Comparison of ENCODE assay signal across 13 mouse cellular contexts in genomic region chr2:174285921-174286470, GRCm38 (mm10). TPM values are rescaled to one million over a fixed set of nuclear protein-coding genes. Genes with fewer than 3 reads are reported as not detected.
DNase-seq lines count a peak whose midpoint lies in the region; ATAC-seq lines count a peak whose summit lies in the region.
"Had no signal": no experiment of that assay in that cellular context is flagged by ENCODE, and none has a peak within 500 bp of the region (broad histone marks: within the 10 kb centered on the region; RNA-seq: fewer than 3 reads in every experiment).

No protein-coding gene starts in this region.

- peaks cover 67% of the 10 kb centered on the region for H3K27me3 ChIP-seq in kidney, embryonic 15.5 days
- peaks cover 76% of the 10 kb centered on the region for H3K27me3 ChIP-seq in embryonic facial prominence, embryonic 13.5 days
- peaks cover 40% of the 10 kb centered on the region for H3K27me3 ChIP-seq in intestine, embryonic 14.5 days (replicated peaks; ENCODE audit: control insufficient read depth, insufficient read depth, low read length)

- peak overlapping the region; percentile 40 for H3K4me3 ChIP-seq in kidney, embryonic 15.5 days (replicated peaks)
- peak overlapping the region; percentile 37 for H3K4me3 ChIP-seq in embryonic facial prominence, embryonic 13.5 days
- H3K4me3 ChIP-seq in intestine, embryonic 14.5 days (ENCODE audit: low read depth, low read length): peak overlapping the region; percentile 36

- no peak for ATAC-seq in kidney, embryonic 15.5 days (replicated peaks; ENCODE audit: low FRiP score)
- ATAC-seq in embryonic facial prominence, embryonic 13.5 days (ENCODE audit: insufficient number of reproducible peaks, insufficient read depth, low FRiP score, low TSS enrichment, low read depth): no peak
- no peak for ATAC-seq in intestine, embryonic 14.5 days (replicated peaks; ENCODE audit: low FRiP score, low TSS enrichment, low read depth)

- H3K9ac ChIP-seq in kidney, embryonic 15.5 days: no peak overlapping the region
- H3K9ac ChIP-seq in embryonic facial prominence, embryonic 13.5 days: no peak overlapping the region
- 0 out of 2 replicates have a peak overlapping the region, but pooled peaks have one; percentile 13 for H3K9ac ChIP-seq in intestine, embryonic 14.5 days (ENCODE audit: low read length)

- peaks cover 37% of the 10 kb centered on the region for H3K4me1 ChIP-seq in kidney, embryonic 15.5 days
- H3K4me1 ChIP-seq in embryonic facial prominence, embryonic 13.5 days: peaks cover 23% of the 10 kb centered on the region
- peaks cover 2% of the 10 kb centered on the region; the same call in 1 of the 2 replicates for H3K4me1 ChIP-seq in intestine, embryonic 14.5 days (replicated peaks; ENCODE audit: control insufficient read depth, insufficient read depth, low read length)

- no peak for DNase-seq in kidney, adult 9 months
- DNase-seq in intestine, embryonic 14.5 days (ENCODE audit: low spot score): peak; percentile 77
- peak; percentile 41 for DNase-seq in neural tube, embryonic 10.5 days (ENCODE audit: extremely low spot score, low spot score)
- DNase-seq in B cell, adult 2 months: no peak
- no peak for DNase-seq in thymus, postnatal 0 days (ENCODE audit: low spot score)
- no peak for DNase-seq in heart, postnatal 25 days (ENCODE audit: low spot score)
- DNase-seq: adrenal gland, postnatal 25 days; gastrocnemius, postnatal 14 days; kidney, postnatal 14 days; thymus, postnatal 36 days had no signal

- intact Hi-C loops in heart, postnatal 25 days (cut with DNase I): loop anchor here (10.0 kb wide), 1 partner anchor 1101 kb away; no protein-coding TSS in a partner anchor

- peaks cover 29% of the 10 kb centered on the region for H3K9me3 ChIP-seq in kidney, embryonic 15.5 days (replicated peaks)
- H3K9me3 ChIP-seq in embryonic facial prominence, embryonic 13.5 days: peaks cover 37% of the 10 kb centered on the region
- peaks cover 31% of the 10 kb centered on the region for H3K9me3 ChIP-seq in intestine, embryonic 14.5 days (ENCODE audit: control insufficient read depth, low read length)

- peak overlapping the region; percentile 22 for H3K4me2 ChIP-seq in kidney, embryonic 15.5 days
- peak overlapping the region; percentile 58 for H3K4me2 ChIP-seq in embryonic facial prominence, embryonic 13.5 days
- peak overlapping the region; percentile 49; the same call in 1 of the 2 replicates for H3K4me2 ChIP-seq in intestine, embryonic 14.5 days (ENCODE audit: low read length)

- peaks cover 76% of the 10 kb centered on the region for H3K36me3 ChIP-seq in kidney, embryonic 15.5 days
- peaks cover 84% of the 10 kb centered on the region for H3K36me3 ChIP-seq in embryonic facial prominence, embryonic 13.5 days
- H3K36me3 ChIP-seq in intestine, embryonic 14.5 days (ENCODE audit: control insufficient read depth, insufficient read depth, low read length): peaks cover 84% of the 10 kb centered on the region

- WGBS in kidney, embryonic 15.5 days: 47% methylated on average over 34 of the region's 34 CpGs
- 44% methylated on average over 34 of the region's 34 CpGs for WGBS in embryonic facial prominence, embryonic 13.5 days
- 52% methylated on average over 34 of the region's 34 CpGs for WGBS in intestine, embryonic 14.5 days

- H3K27ac ChIP-seq in kidney, embryonic 15.5 days: no peak overlapping the region
- no peak overlapping the region for H3K27ac ChIP-seq in embryonic facial prominence, embryonic 13.5 days
- H3K27ac ChIP-seq in intestine, embryonic 14.5 days (ENCODE audit: low read depth): no peak overlapping the region
- H3K27ac ChIP-seq: macrophage had no signal

RNA-seq across cellular contexts. Expression of gene Gnas, which starts 1.9 kb away (rescaled TPM):
- polyA plus RNA-seq in kidney, embryonic 15.5 days (2015; fragmentation: Nextera tagmentation; extraction: Ambion mirVana): 1,546 and 1,642 TPM in 2 replicates
- 1,664 and 1,723 TPM in 2 replicates for polyA plus RNA-seq in embryonic facial prominence, embryonic 13.5 days (2015; fragmentation: Nextera tagmentation; extraction: Ambion mirVana)
- polyA plus RNA-seq in intestine, embryonic 14.5 days (2014; fragmentation: Nextera tagmentation; extraction: Ambion mirVana): 1,658 and 1,793 TPM in 2 replicates
- polyA plus RNA-seq in thymus, postnatal 0 days (2015; fragmentation: Nextera tagmentation; extraction: Ambion mirVana): 679 TPM in 2 replicates
- 1,000 to 10,000 TPM; 1,170 to 1,213 TPM for total RNA-seq in heart, postnatal 25 days (2021)

Comparison
In these comparisons a context has a peak if more than half of its experiments do, and no peak if none do; other contexts are left out.
1. DNase-seq: peak in intestine, embryonic 14.5 days (single experiment) and neural tube, embryonic 10.5 days (single experiment); none in kidney, adult 9 months (single experiment), B cell, adult 2 months (0 of 2), thymus, postnatal 0 days (single experiment) and heart, postnatal 25 days (single experiment).
2. Peak in every context shown above with its lines, with median percentiles within 50 percentile points of each other: H3K4me2 ChIP-seq and H3K4me3 ChIP-seq.